Mouse (Mus musculus) adrenal gland, postnatal 14 days (tissue): ENCODE data around the gene Slc35d2. TPM values are rescaled to one million over a fixed set of nuclear protein-coding genes. Genes with fewer than 3 reads are reported as not detected.

ENCODE experiments used
- DNase-seq: peaks from one replicate; pipeline ENCODE4 v3.0.0; 2021; ENCODE audit warnings: mixed read lengths
- total RNA-seq: library from RNA; stranded (reverse); gene quantifications from 2 replicates; pipeline ENCODE4 v1.2.3, GENCODE M21; 2021

Slc35d2 gene
- total RNA-seq, 1 experiment from 2014 or later = 8.6 TPM

- no peak for DNase-seq
Observed at GRCm38 (mm10) chr13:64110421-64110820, 18.7 kb downstream of the Slc35d2 start.

- no peak for DNase-seq
Observed at GRCm38 (mm10) chr13:64108381-64108850, 20.8 kb downstream of the Slc35d2 start.

GRCm38 (mm10) chr13:64107535-64107934 lies 21.6 kb downstream of the Slc35d2 start:
- no peak for DNase-seq

GRCm38 (mm10) chr13:64107105-64107504 lies 22.1 kb downstream of the Slc35d2 start:
- no peak for DNase-seq

GRCm38 (mm10) chr13:64105690-64106089 lies 23.5 kb downstream of the Slc35d2 start:
- DNase-seq = peak; percentile 18

GRCm38 (mm10) chr13:64100186-64100585 lies 29.0 kb downstream of the Slc35d2 start:
- DNase-seq = peak; percentile 53

- DNase-seq = peak; percentile 58
Observed at GRCm38 (mm10) chr13:64098992-64099391, 30.2 kb downstream of the Slc35d2 start.

GRCm38 (mm10) chr13:64093341-64093740 lies 35.8 kb downstream of the Slc35d2 start:
- DNase-seq = peak; percentile 87

GRCm38 (mm10) chr13:64092752-64093151 lies 36.4 kb downstream of the Slc35d2 start:
- no peak for DNase-seq

- no peak for DNase-seq
Observed at GRCm38 (mm10) chr13:64092141-64092540, 37.0 kb downstream of the Slc35d2 start.

GRCm38 (mm10) chr13:64091006-64091405 lies 38.2 kb downstream of the Slc35d2 start:
- DNase-seq = no peak

GRCm38 (mm10) chr13:64090278-64090677 lies 38.9 kb downstream of the Slc35d2 start:
- no peak for DNase-seq

- DNase-seq = no peak
Observed at GRCm38 (mm10) chr13:64089130-64089529, 40.0 kb downstream of the Slc35d2 start, which contains the start of gene Hsd17b3. Hsd17b3 (minus strand) TSS chr13:64089230.

GRCm38 (mm10) chr13:64088057-64088456 lies 41.1 kb downstream of the Slc35d2 start:
- no peak for DNase-seq

- DNase-seq = no peak
Observed at GRCm38 (mm10) chr13:64086036-64086435, 43.1 kb downstream of the Slc35d2 start.

- peak; percentile 58 for DNase-seq
Observed at GRCm38 (mm10) chr13:64083331-64083730, 45.8 kb downstream of the Slc35d2 start.

GRCm38 (mm10) chr13:64081012-64081919 lies 47.9 kb downstream of the Slc35d2 start:
- no peak for DNase-seq

- DNase-seq = no peak
Observed at GRCm38 (mm10) chr13:64077591-64077990, 51.6 kb downstream of the Slc35d2 start.

- DNase-seq = no peak
Observed at GRCm38 (mm10) chr13:64076074-64076473, 53.1 kb downstream of the Slc35d2 start.

GRCm38 (mm10) chr13:64066653-64067052 lies 62.5 kb downstream of the Slc35d2 start:
- no peak for DNase-seq

- DNase-seq = peak; percentile 60
Observed at GRCm38 (mm10) chr13:64064276-64064675, 64.9 kb downstream of the Slc35d2 start.

GRCm38 (mm10) chr13:64060935-64061506 lies 68.1 kb downstream of the Slc35d2 start:
- no peak for DNase-seq

- DNase-seq = no peak
Observed at GRCm38 (mm10) chr13:64053959-64054358, 75.2 kb downstream of the Slc35d2 start.
